Mouse (Mus musculus) liver, adult 2 months (tissue): ENCODE measurements around the gene Ndufaf1. TPM values are rescaled to one million over a fixed set of nuclear protein-coding genes. Genes with fewer than 3 reads are reported as not detected.

Experiments used
- DNase-seq: peaks from one replicate; pipeline ENCODE4 v3.0.0-alpha.2; 2011; ENCODE audit warnings: low read depth, low spot score; ENCODE audit errors: extremely low read depth
- H3K27ac ChIP-seq: fragments of 200-500 bp; replicated peaks from 2 replicates; pipeline ENCODE4 v1.5.1; 2012; ENCODE audit warnings: low read depth, mild to moderate bottlenecking, control low read depth, inconsistent platforms, low read length; ENCODE audit not compliant: insufficient read depth
- H3K27me3 ChIP-seq: fragments of 200-500 bp; 2 replicates; pipeline ENCODE4 v1.6.1; 2012; ENCODE audit warnings: mild to moderate bottlenecking, moderate library complexity, low read length, inconsistent platforms; ENCODE audit not compliant: control insufficient read depth, insufficient read depth
- H3K36me3 ChIP-seq: fragments of 200-500 bp; 2 replicates; pipeline ENCODE4 v1.6.1; 2012; ENCODE audit warnings: low read length, inconsistent platforms; ENCODE audit not compliant: control insufficient read depth, insufficient read depth
- H3K4me1 ChIP-seq: fragments of 200-500 bp; 2 replicates; pipeline ENCODE4 v1.6.1; 2011; ENCODE audit warnings: low read length; ENCODE audit not compliant: control insufficient read depth, insufficient read depth
- H3K4me3 ChIP-seq: fragments of 200-500 bp; 2 replicates; pipeline ENCODE4 v1.5.1; 2011; ENCODE audit warnings: low read depth, mild to moderate bottlenecking, control low read depth, low read length, moderate library complexity; ENCODE audit not compliant: insufficient read depth
- H3K79me2 ChIP-seq: fragments of 200-500 bp; 2 replicates; pipeline ENCODE4 v1.6.1; 2012; ENCODE audit warnings: inconsistent platforms, mild to moderate bottlenecking, low read length, moderate library complexity; ENCODE audit not compliant: control insufficient read depth, insufficient read depth
- H3K9ac ChIP-seq: fragments of 200-500 bp; 2 replicates; pipeline ENCODE4 v1.6.1; 2012; ENCODE audit warnings: low read depth, mild to moderate bottlenecking, control low read depth, inconsistent platforms, low read length
- CTCF ChIP-seq: fragments of 200-500 bp; IDR thresholded peaks from 2 replicates; pipeline ENCODE4 v1.5.1; 2011; ENCODE audit warnings: low read depth, low read length, control low read depth
- POLR2A ChIP-seq: fragments of 200-500 bp; IDR thresholded peaks from 2 replicates; pipeline ENCODE4 v1.6.1; 2011; ENCODE audit warnings: low read length, control low read depth; ENCODE audit not compliant: insufficient read depth; ENCODE audit errors: extremely low read depth
- WGBS: fragments of 180-500 bp; shearing (Covaris S2); methylation state at CpG from one replicate; pipeline ENCODE4 v1.1.7; 2018; 5-methylcytosine and 5-hydroxymethylcytosine counted together
- polyA plus RNA-seq: library from polyadenylated mRNA; depleted of rRNA; stranded (reverse); fragments of >200 nt; gene quantifications from 2 replicates; pipeline ENCODE4 v1.2.3, GENCODE M21; 2012
- total RNA-seq: library from RNA; depleted of rRNA; stranded (reverse); fragments of >200 nt; gene quantifications from 2 replicates; pipeline ENCODE4 v1.2.3, GENCODE M21; 2014

Gene Ndufaf1
- total and polyA plus RNA-seq, 2 experiments: 7.6 to 36.2 TPM

DNA sequence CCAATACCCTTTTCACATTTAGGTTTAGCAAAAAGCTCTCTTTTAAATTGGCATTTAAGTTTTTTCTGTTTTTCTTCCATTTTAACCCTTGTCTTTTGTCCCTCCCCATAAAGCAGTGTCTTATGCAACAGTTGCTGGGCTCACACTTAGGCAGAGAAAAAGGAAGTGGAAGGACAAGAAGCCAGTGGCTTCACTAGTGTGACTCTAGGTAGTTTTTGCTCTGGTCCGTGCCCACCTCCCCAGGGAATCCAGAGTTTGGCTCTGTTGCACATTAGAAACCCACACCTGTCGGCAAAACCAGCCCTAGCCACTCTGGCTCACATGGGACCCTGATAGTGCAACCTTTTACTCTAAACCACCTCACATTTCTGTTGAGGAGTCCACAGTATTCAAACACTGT lies 35.8 kb upstream of the Ndufaf1 start:
- TF ChIP-seq CTCF: no peak
- Histone ChIP-seq H3K79me2 (no peaks in the 10 kb centered on the region; the same call in 1 of the 2 replicates), H3K4me1 (no peaks in the 10 kb centered on the region; the same call in 1 of the 2 replicates), H3K9ac (no peak overlapping the region), H3K36me3 (peaks cover 12% of the 10 kb centered on the region), H3K27ac (no peak overlapping the region), H3K27me3 (no peaks in the 10 kb centered on the region), H3K4me3 (no peak overlapping the region)
- DNase-seq: no peak
- WGBS: 94% methylated on average over 2 of the region's 2 CpGs

DNA sequence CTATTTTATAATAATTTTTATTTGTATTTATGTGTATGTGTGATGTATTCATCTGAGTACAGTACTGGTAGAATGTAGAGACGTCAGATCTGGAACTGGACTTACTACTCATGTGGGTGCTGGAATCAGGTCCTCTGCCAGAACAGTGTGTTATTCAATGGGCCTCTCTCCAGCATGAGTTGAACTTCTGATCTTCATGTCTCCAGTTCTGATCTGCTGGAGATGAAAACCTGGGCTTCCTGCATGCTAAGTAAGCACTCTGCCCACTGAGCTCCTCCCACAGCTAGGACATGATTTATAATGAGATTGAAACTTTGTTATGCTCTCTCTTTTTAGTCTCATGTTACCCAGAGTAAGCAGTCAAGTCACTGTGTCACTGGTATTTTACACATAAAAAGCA lies 33.5 kb upstream of the Ndufaf1 start:
- Histone ChIP-seq H3K36me3 (peaks cover 9% of the 10 kb centered on the region), H3K79me2 (no peaks in the 10 kb centered on the region; the same call in 1 of the 2 replicates), H3K27me3 (no peaks in the 10 kb centered on the region), H3K4me1 (no peaks in the 10 kb centered on the region; the same call in 1 of the 2 replicates), H3K4me3 (no peak overlapping the region), H3K9ac (no peak overlapping the region), H3K27ac (no peak overlapping the region)
- WGBS: 25% methylated on average over 1 of the region's 1 CpGs
- TF ChIP-seq CTCF (no peak), POLR2A (no peak)
- peak; percentile 80 for DNase-seq

DNA sequence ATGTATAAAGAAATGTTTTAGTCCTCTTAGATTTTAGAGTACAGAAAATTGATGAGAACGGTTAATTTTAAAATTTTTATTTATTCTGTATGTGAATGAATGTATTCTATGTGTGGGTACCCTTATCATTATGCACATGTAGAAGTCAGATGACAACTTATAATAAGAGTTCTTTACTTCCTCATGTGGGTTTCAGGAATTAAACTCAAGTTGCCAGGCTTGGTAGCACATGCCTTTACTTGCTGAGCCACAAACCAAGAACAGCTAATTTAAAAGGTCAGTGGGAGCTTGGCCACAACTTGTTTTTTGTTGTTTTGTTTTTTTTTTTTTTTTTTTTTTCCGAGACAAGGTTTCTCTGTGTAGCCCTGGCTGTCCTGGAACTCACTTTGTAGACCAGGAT lies 32.2 kb upstream of the Ndufaf1 start:
- Histone ChIP-seq H3K4me3 (no peak overlapping the region), H3K9ac (no peak overlapping the region), H3K79me2 (no peaks in the 10 kb centered on the region; the same call in 1 of the 2 replicates), H3K4me1 (no peaks in the 10 kb centered on the region; the same call in 1 of the 2 replicates), H3K27me3 (no peaks in the 10 kb centered on the region), H3K27ac (no peak overlapping the region), H3K36me3 (peaks cover 8% of the 10 kb centered on the region)
- 96% methylated on average over 2 of the region's 2 CpGs for WGBS
- TF ChIP-seq CTCF (no peak), POLR2A (no peak)
- no peak for DNase-seq

DNA sequence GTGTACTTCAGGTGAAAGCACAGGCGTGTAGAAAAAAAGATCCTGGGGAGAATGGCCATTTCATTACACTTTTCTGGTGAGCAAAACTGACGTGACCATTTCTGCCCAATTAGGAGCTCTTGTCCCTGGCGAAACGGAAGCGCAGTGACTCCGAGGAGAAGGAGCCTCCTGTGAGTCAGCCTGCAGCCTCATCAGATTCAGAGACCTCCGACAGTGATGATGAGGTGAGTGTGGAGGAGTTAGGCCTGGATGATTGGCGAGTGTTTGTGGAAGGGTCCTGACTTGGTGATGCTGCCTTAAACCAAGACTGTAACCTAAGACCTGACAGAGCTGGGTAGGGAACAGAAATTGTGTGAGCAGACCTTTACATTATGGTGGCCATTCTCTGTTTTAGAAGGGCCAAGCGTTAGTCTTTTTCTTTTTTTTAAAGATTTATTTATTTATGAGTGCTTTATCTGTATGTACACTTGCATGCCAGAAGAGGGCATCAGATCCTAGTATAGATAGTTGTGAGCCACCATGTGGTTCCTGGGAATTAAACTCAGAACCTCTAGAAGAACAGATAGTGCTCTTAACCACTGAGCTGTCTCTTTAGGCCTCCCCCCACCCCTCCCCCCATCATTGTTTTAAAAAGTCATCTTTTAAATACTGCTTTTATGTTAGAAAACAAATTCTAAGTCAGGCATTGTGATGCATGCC lies 29.5 kb upstream of the Ndufaf1 start:
- no peak for DNase-seq
- TF ChIP-seq POLR2A (no peak), CTCF (no peak)
- WGBS: 88% methylated on average over 9 of the region's 9 CpGs
- no peaks in the 10 kb centered on the region; the same call in 1 of the 2 replicates for H3K79me2 ChIP-seq
- no peak overlapping the region for H3K9ac ChIP-seq
- H3K4me3 ChIP-seq: no peak overlapping the region
- peaks cover 8% of the 10 kb centered on the region for H3K36me3 ChIP-seq
- no peaks in the 10 kb centered on the region for H3K27me3 ChIP-seq
- H3K4me1 ChIP-seq: no peaks in the 10 kb centered on the region
- no peak overlapping the region for H3K27ac ChIP-seq

DNA sequence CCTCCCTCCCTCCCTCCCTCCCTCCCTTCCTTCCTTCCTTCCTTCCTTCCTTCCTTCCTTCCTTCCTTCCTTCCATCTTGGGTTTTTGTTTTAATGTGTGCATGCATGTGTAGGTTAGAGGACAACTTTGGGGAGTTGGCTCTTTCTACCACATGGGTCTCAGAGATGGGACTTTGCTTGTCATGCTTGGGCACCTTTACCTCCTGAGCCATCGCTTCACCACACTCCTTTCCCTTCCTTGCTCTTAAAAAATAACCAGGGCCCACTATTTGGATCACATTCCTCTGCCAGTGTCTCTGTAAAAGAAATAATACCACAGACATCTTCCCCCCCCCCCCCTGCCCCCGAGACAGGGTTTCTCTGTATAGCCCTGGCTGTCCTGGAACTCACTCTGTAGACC lies 21.1 kb upstream of the Ndufaf1 start:
- no peak for DNase-seq
- 100% methylated on average over 2 of the region's 2 CpGs for WGBS
- H3K27me3 ChIP-seq: no peaks in the 10 kb centered on the region
- TF ChIP-seq CTCF (no peak), POLR2A (no peak)
- H3K9ac ChIP-seq: no peak overlapping the region
- no peak overlapping the region for H3K4me3 ChIP-seq
- peaks cover 3% of the 10 kb centered on the region; the same call in 1 of the 2 replicates for H3K36me3 ChIP-seq
- H3K4me1 ChIP-seq: no peaks in the 10 kb centered on the region; the same call in 1 of the 2 replicates
- H3K79me2 ChIP-seq: peaks cover 26% of the 10 kb centered on the region; the same call in 1 of the 2 replicates
- no peak overlapping the region for H3K27ac ChIP-seq

DNA sequence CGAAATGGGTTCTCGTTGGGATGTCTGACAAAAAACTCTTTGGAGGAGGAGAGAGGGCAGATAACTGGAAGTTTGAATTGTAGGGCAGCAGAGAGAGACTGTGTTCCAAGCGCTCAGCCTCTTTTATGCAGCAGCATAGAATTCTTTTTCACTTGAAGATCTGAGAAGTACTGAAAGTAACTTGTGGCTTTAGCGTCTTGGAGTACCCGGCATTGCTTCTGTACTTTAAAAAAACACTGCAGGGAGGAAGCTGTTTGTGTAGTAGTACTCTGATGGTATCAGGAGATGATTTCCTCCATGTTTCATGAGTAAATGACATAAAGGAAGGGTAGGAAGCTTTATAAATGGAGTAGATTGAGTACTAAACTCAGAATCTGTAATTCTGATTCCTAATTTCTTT lies 13.2 kb upstream of the Ndufaf1 start:
- no peak for DNase-seq
- TF ChIP-seq CTCF: no peak
- no peak for TF ChIP-seq POLR2A
- Histone ChIP-seq H3K27me3 (no peaks in the 10 kb centered on the region), H3K4me1 (peaks cover 3% of the 10 kb centered on the region; the same call in 1 of the 2 replicates), H3K4me3 (peak overlapping the region; percentile 78), H3K9ac (peak overlapping the region; percentile 94; the same call in 1 of the 2 replicates), H3K27ac (no peak overlapping the region), H3K79me2 (peaks cover 24% of the 10 kb centered on the region), H3K36me3 (0 out of 2 replicates have a peak, but pooled peaks cover 2% of the 10 kb centered on the region)
- 1% methylated on average over 5 of the region's 5 CpGs for WGBS
